Mouse (Mus musculus) urinary bladder, postnatal 14 days (tissue): ENCODE data around the gene P2rx2.

Source experiments
- DNase-seq: peaks from one replicate; pipeline ENCODE4 v3.0.0; 2021; ENCODE audit warnings: low spot score

The P2rx2 gene

GRCm38 (mm10) chr5:110330508-110330907, 12.5 kb downstream of the P2rx2 start:
- no peak for DNase-seq

- DNase-seq = no peak
These were observed 29.9 kb downstream of the P2rx2 start for GRCm38 (mm10) chr5:110313127-110313526.

GRCm38 (mm10) chr5:110308861-110309260, 34.2 kb downstream of the P2rx2 start:
- no peak for DNase-seq

GRCm38 (mm10) chr5:110300591-110300990, 42.4 kb downstream of the P2rx2 start:
- no peak for DNase-seq

GRCm38 (mm10) chr5:110296637-110297036, 46.4 kb downstream of the P2rx2 start:
- no peak for DNase-seq

- no peak for DNase-seq
These were observed 51.4 kb downstream of the P2rx2 start for GRCm38 (mm10) chr5:110291649-110292048.
